ENCODE assay signal across 27 mouse cellular contexts in the genomic region with DNA sequence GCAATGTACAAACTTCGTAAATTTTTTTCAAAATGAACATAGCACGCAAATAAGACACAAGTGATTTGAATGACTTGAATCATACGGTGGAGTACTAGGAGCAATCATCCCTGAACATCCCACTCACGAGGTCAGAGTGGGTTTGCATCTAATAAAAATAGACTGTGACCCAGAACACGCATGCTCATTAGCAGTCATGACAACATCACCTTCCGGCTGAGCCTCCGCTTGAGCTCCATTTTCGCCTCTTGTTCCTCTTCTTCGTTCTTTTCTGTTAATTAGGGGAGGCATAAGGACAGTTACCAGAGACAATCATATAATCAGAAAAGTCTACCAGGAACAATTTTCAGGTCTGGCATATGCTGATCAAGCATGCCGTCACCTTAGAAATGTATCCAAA. TPM values are rescaled to one million over a fixed set of nuclear protein-coding genes. Genes with fewer than 3 reads are reported as not detected.
DNase-seq lines count a peak whose midpoint lies in the region; ATAC-seq and TF ChIP-seq lines count a peak whose summit lies in the region.
"Had no signal": no experiment of that assay in that cellular context is flagged by ENCODE, and none has a peak within 500 bp of the region (broad histone marks: within the 10 kb centered on the region; RNA-seq: fewer than 3 reads in every experiment).

No protein-coding gene starts in this region.

- no peak for TF ChIP-seq POLR2A in CH12.LX (IDR thresholded peaks at IDR 0.05; ENCODE audit: low read depth, low read length)

- no peaks in the 10 kb centered on the region for H3K27me3 ChIP-seq in limb, embryonic 15.5 days
- H3K27me3 ChIP-seq in limb, embryonic 10.5 days (ENCODE audit: low read depth, poor library complexity, severe bottlenecking) = no peaks in the 10 kb centered on the region
- H3K27me3 ChIP-seq in CH12.LX (replicated peaks) = no peaks in the 10 kb centered on the region
- H3K27me3 ChIP-seq in embryonic facial prominence, embryonic 15.5 days = no peaks in the 10 kb centered on the region
- H3K27me3 ChIP-seq in stomach, embryonic 16.5 days (ENCODE audit: control insufficient read depth, insufficient read depth, low read length) = no peaks in the 10 kb centered on the region
- H3K27me3 ChIP-seq: embryonic facial prominence, embryonic 12.5 days; forebrain, embryonic 15.5 days; heart, embryonic 15.5 days had no signal

- no peak for DNase-seq in limb, embryonic 10.5 days (ENCODE audit: low spot score)
- DNase-seq in CH12.LX (ENCODE audit: extremely low read depth) = peak; percentile 69
- no peak for DNase-seq in right cerebral cortex, postnatal 14 days
- no peak for DNase-seq in urinary bladder, postnatal 10 days (ENCODE audit: low spot score)
- DNase-seq: adrenal gland, adult 8-10 months; adrenal gland, postnatal 36 days; cerebellum, adult 2 months; cerebellum, postnatal 10 days; embryo, embryonic 11 days; gastrocnemius, postnatal 10 days; heart, adult 2 months had no signal

- TF ChIP-seq CTCF in CH12.LX (conservative IDR thresholded peaks at IDR 0.05 in 1 of 2, IDR thresholded peaks at IDR 0.05 in 1 of 2; ENCODE audit: low read depth in 2 of 2, low read length in 2 of 2) = no peak

- H3K36me3 ChIP-seq in limb, embryonic 15.5 days = peaks cover 14% of the 10 kb centered on the region
- peaks cover 18% of the 10 kb centered on the region for H3K36me3 ChIP-seq in limb, embryonic 10.5 days
- no peaks in the 10 kb centered on the region for H3K36me3 ChIP-seq in CH12.LX (replicated peaks in 1 of 2; ENCODE audit: control insufficient read depth in 1 of 2, insufficient read depth in 1 of 2, low read length in 1 of 2)
- H3K36me3 ChIP-seq in embryonic facial prominence, embryonic 15.5 days = peaks cover 7% of the 10 kb centered on the region; the same call in 1 of the 2 replicates
- no peaks in the 10 kb centered on the region for H3K36me3 ChIP-seq in stomach, embryonic 16.5 days (ENCODE audit: control insufficient read depth, insufficient read depth, low read length)
- H3K36me3 ChIP-seq: forebrain, embryonic 15.5 days; G1E had no signal

- H3K4me1 ChIP-seq in limb, embryonic 15.5 days = no peaks in the 10 kb centered on the region
- H3K4me1 ChIP-seq in limb, embryonic 10.5 days = no peaks in the 10 kb centered on the region
- H3K4me1 ChIP-seq in CH12.LX (ENCODE audit: control insufficient read depth in 1 of 2, insufficient read depth in 2 of 2) = peaks cover 0 to 19% of the 10 kb centered on the region in 2 experiments; a peak in 2 of 4 replicates
- H3K4me1 ChIP-seq in embryonic facial prominence, embryonic 15.5 days = no peaks in the 10 kb centered on the region
- peaks cover 4% of the 10 kb centered on the region for H3K4me1 ChIP-seq in stomach, embryonic 16.5 days (ENCODE audit: control insufficient read depth, insufficient read depth, low read length)
- H3K4me1 ChIP-seq: forebrain, embryonic 15.5 days had no signal

- 0 out of 2 replicates have a peak overlapping the region, but pooled peaks have one; percentile 47 for H3K27ac ChIP-seq in limb, embryonic 15.5 days
- no peak overlapping the region for H3K27ac ChIP-seq in limb, embryonic 10.5 days
- no peak overlapping the region for H3K27ac ChIP-seq in CH12.LX (ENCODE audit: insufficient read depth, low read depth)
- peak overlapping the region; percentile 35 for H3K27ac ChIP-seq in embryonic facial prominence, embryonic 15.5 days (replicated peaks)
- peak overlapping the region; percentile 72 for H3K27ac ChIP-seq in stomach, embryonic 16.5 days (ENCODE audit: low read length)
- H3K27ac ChIP-seq: embryonic facial prominence, embryonic 12.5 days; forebrain, embryonic 15.5 days; heart, adult 2 months; hindbrain, embryonic 14.5 days had no signal

- H3K79me2 ChIP-seq in CH12.LX (replicated peaks; ENCODE audit: control insufficient read depth, extremely low read depth, insufficient read depth, poor library complexity, severe bottlenecking) = no peaks in the 10 kb centered on the region

- no peak for TF ChIP-seq RAD21 in CH12.LX (IDR thresholded peaks at IDR 0.05; ENCODE audit: low read depth, low read length)

- H3K4me3 ChIP-seq in limb, embryonic 15.5 days = no peak overlapping the region
- no peak overlapping the region for H3K4me3 ChIP-seq in limb, embryonic 10.5 days
- no peak overlapping the region for H3K4me3 ChIP-seq in CH12.LX (replicated peaks in 1 of 3; ENCODE audit: low read depth in 2 of 3, low read length in 2 of 3, poor library complexity in 1 of 3)
- no peak overlapping the region for H3K4me3 ChIP-seq in embryonic facial prominence, embryonic 15.5 days (replicated peaks)
- H3K4me3 ChIP-seq in stomach, embryonic 16.5 days (replicated peaks; ENCODE audit: low read length) = no peak overlapping the region
- H3K4me3 ChIP-seq: embryonic facial prominence, embryonic 12.5 days; erythroblast, embryonic 14.5 days; forebrain, embryonic 10.5 days; forebrain, embryonic 15.5 days; heart, adult 2 months; heart, embryonic 15.5 days; hindbrain, embryonic 10.5 days had no signal

- in situ Hi-C loops in CH12.LX (cut with MboI; ENCODE audit: low pct_ligation_motif_present, low pct_unique_long_range_greater_than_20kb, low sequenced_read_pairs) = no loop called here

- no peaks in the 10 kb centered on the region for H3K9me3 ChIP-seq in limb, embryonic 15.5 days
- no peaks in the 10 kb centered on the region for H3K9me3 ChIP-seq in limb, embryonic 10.5 days (replicated peaks)
- H3K9me3 ChIP-seq in CH12.LX (replicated peaks; ENCODE audit: low read length) = no peaks in the 10 kb centered on the region
- no peaks in the 10 kb centered on the region for H3K9me3 ChIP-seq in embryonic facial prominence, embryonic 15.5 days (replicated peaks)
- H3K9me3 ChIP-seq in stomach, embryonic 16.5 days (replicated peaks; ENCODE audit: control insufficient read depth, low read length) = no peaks in the 10 kb centered on the region
- H3K9me3 ChIP-seq: embryonic facial prominence, embryonic 12.5 days; forebrain, embryonic 10.5 days; forebrain, embryonic 15.5 days; G1E; heart, embryonic 15.5 days; hindbrain, embryonic 10.5 days had no signal

- no peak for TF ChIP-seq EP300 in CH12.LX (IDR thresholded peaks at IDR 0.05; ENCODE audit: low read length)

- no peak overlapping the region for H3K4me2 ChIP-seq in limb, embryonic 15.5 days
- H3K4me2 ChIP-seq in CH12.LX (ENCODE audit: insufficient read depth, low read depth, poor library complexity, severe bottlenecking) = no peak overlapping the region; the same call in 1 of the 2 replicates
- H3K4me2 ChIP-seq in embryonic facial prominence, embryonic 15.5 days (replicated peaks) = no peak overlapping the region
- H3K4me2 ChIP-seq in stomach, embryonic 16.5 days (ENCODE audit: low read depth, low read length) = no peak overlapping the region
- H3K4me2 ChIP-seq: embryonic facial prominence, embryonic 12.5 days; forebrain, embryonic 15.5 days; heart, embryonic 11.5 days; heart, embryonic 15.5 days; hindbrain, embryonic 14.5 days had no signal

- 83% methylated on average over 10 of the region's 10 CpGs for WGBS in limb, embryonic 15.5 days
- 93% methylated on average over 10 of the region's 10 CpGs for WGBS in limb, embryonic 10.5 days
- WGBS in embryonic facial prominence, embryonic 15.5 days = 84% methylated on average over 10 of the region's 10 CpGs
- 84% methylated on average over 10 of the region's 10 CpGs for WGBS in stomach, embryonic 16.5 days

- no peak for ATAC-seq in limb, embryonic 15.5 days (ENCODE audit: insufficient number of reproducible peaks, low FRiP score, low TSS enrichment, low read depth)
- no peak for ATAC-seq in embryonic facial prominence, embryonic 15.5 days (ENCODE audit: insufficient number of reproducible peaks, low FRiP score, low TSS enrichment, low read depth)
- no peak for ATAC-seq in stomach, embryonic 16.5 days (ENCODE audit: insufficient read depth, low FRiP score)
- ATAC-seq: forebrain, embryonic 15.5 days had no signal

- no peak overlapping the region for H3K9ac ChIP-seq in limb, embryonic 15.5 days
- H3K9ac ChIP-seq in CH12.LX (ENCODE audit: insufficient read depth, low read depth) = no peak overlapping the region
- H3K9ac ChIP-seq in embryonic facial prominence, embryonic 15.5 days = no peak overlapping the region
- no peak overlapping the region for H3K9ac ChIP-seq in stomach, embryonic 16.5 days (ENCODE audit: low read length)
- H3K9ac ChIP-seq: embryonic facial prominence, embryonic 12.5 days; forebrain, embryonic 15.5 days; heart, embryonic 15.5 days; hindbrain, embryonic 14.5 days had no signal

- dilution Hi-C loops in CH12.LX (cut with MboI; ENCODE audit: extremely low pct_ligation_motif_present, extremely low pct_unique_long_range_greater_than_20kb, low sequenced_read_pairs) = no loop called here

TF ChIP-seq in CH12.LX, 34 proteins besides CTCF, POLR2A, EP300 and RAD21:
- TF ChIP-seq E2F4 (IDR thresholded peaks at IDR 0.05; ENCODE audit: insufficient replicate concordance, low read depth, low read length) (no peak), NRF1 (IDR thresholded peaks at IDR 0.05; ENCODE audit: low read depth, low read length) (peak; percentile 49), TBP (conservative IDR thresholded peaks at IDR 0.05; ENCODE audit: low read depth, low read length) (0 out of 2 replicates have a peak, but pooled peaks have one; percentile 9)

RNA-seq across cellular contexts. Expression of gene Ltv1, which starts 41.0 kb away (rescaled TPM):
- polyA plus RNA-seq in limb, embryonic 15.5 days (2015; fragmentation: Nextera tagmentation; extraction: Ambion mirVana) = 70.1 and 74.3 TPM in 2 replicates
- polyA plus RNA-seq in limb, embryonic 10.5 days (2016; fragmentation: Nextera tagmentation; extraction: Ambion mirVana) = 65.3 and 68.0 TPM in 2 replicates
- 32.1 and 37.3 TPM in 2 replicates for total RNA-seq in CH12.LX (2012; rRNA removed)
- 60.1 and 66.0 TPM in 2 replicates for total RNA-seq in CH12.LX (2014; rRNA removed)
- 92.8 and 93.4 TPM in 2 replicates for polyA plus RNA-seq in CH12.LX (2012; ENCODE audit: insufficient read length, low read depth)
- 69.2 and 70.2 TPM in 2 replicates for polyA plus RNA-seq in embryonic facial prominence, embryonic 15.5 days (2015; fragmentation: Nextera tagmentation; extraction: Ambion mirVana)
- polyA plus RNA-seq in stomach, embryonic 16.5 days (2015; fragmentation: Nextera tagmentation; extraction: Ambion mirVana) = 76.3 and 77.5 TPM in 2 replicates

RNA-seq across cellular contexts. Expression of gene Zc2hc1b, which starts 56.1 kb away (rescaled TPM):
- polyA plus RNA-seq in limb, embryonic 15.5 days (2015; fragmentation: Nextera tagmentation; extraction: Ambion mirVana) = not detected in 2 replicates
- polyA plus RNA-seq in limb, embryonic 10.5 days (2016; fragmentation: Nextera tagmentation; extraction: Ambion mirVana) = not detected in 2 replicates
- total RNA-seq in CH12.LX (2012; rRNA removed) = not detected in 2 replicates
- total RNA-seq in CH12.LX (2014; rRNA removed) = not detected in 2 replicates
- polyA plus RNA-seq in CH12.LX (2012; ENCODE audit: insufficient read length, low read depth) = not detected in 2 replicates
- polyA plus RNA-seq in embryonic facial prominence, embryonic 15.5 days (2015; fragmentation: Nextera tagmentation; extraction: Ambion mirVana) = not detected in 2 replicates
- not detected in 2 replicates for polyA plus RNA-seq in stomach, embryonic 16.5 days (2015; fragmentation: Nextera tagmentation; extraction: Ambion mirVana)
- total RNA-seq: adrenal gland, adult 8-10 months; adrenal gland, postnatal 36 days; common myeloid progenitor, adult 5-6 weeks; G1E; gastrocnemius, postnatal 10 days; gastrocnemius, postnatal 4 days; heart, adult 2 months; heart, postnatal 25 days had no signal
- polyA plus RNA-seq: cerebellum, adult 2 months; embryonic facial prominence, embryonic 12.5 days; erythroblast, embryonic 14.5 days; forebrain, embryonic 10.5 days; forebrain, embryonic 15.5 days; frontal cortex, adult 2 months; G1E; heart, adult 2 months; heart, embryonic 11.5 days; heart, embryonic 15.5 days; hindbrain, embryonic 10.5 days; hindbrain, embryonic 14.5 days had no signal

Comparison
In these comparisons a context has a peak if more than half of its experiments do, and no peak if none do; other contexts are left out.
1. H3K27ac ChIP-seq: peak in limb, embryonic 15.5 days (single experiment), embryonic facial prominence, embryonic 15.5 days (single experiment) and stomach, embryonic 16.5 days (single experiment); none in limb, embryonic 10.5 days (single experiment) and CH12.LX (single experiment).